Mouse (Mus musculus) heart, embryonic 14.5 days (tissue): Measurements from ENCODE around the gene Sgpp2. TPM values are rescaled to one million over a fixed set of nuclear protein-coding genes. Genes with fewer than 3 reads are reported as not detected.

Source experiments
- ATAC-seq: fragments of 200-750 bp; cut with Nextera tagmentation; 2 replicates; pipeline ENCODE4 v1.8.0; 2017; ENCODE audit warnings: low read depth, moderate TSS enrichment; ENCODE audit not compliant: insufficient number of reproducible peaks, insufficient read depth, low FRiP score
- H3K27ac ChIP-seq, 2 experiments: fragments of 200-500 bp in 1 of 2; fragments of 300-500 bp in 1 of 2; sonication (generic) in 1 of 2; replicated peaks in 1 of 2; 2 replicates each; pipeline ENCODE4 v1.5.1; 2012 to 2014; ENCODE audit warnings: low read depth in 2 of 2, low read length in 2 of 2, control low read depth in 1 of 2, mild to moderate bottlenecking in 1 of 2, mixed read lengths in 1 of 2; ENCODE audit not compliant: control insufficient read depth in 1 of 2, insufficient read depth in 1 of 2
- H3K27me3 ChIP-seq: fragments of 300-500 bp; sonication (generic); 2 replicates; pipeline ENCODE4 v1.6.1; 2014; ENCODE audit warnings: mild to moderate bottlenecking, low read length, control low read depth; ENCODE audit not compliant: control insufficient read depth, insufficient read depth
- H3K36me3 ChIP-seq: fragments of 300-500 bp; sonication (generic); 2 replicates; pipeline ENCODE4 v1.6.1; 2014; ENCODE audit warnings: mild to moderate bottlenecking, control low read depth, low read length, mixed read lengths; ENCODE audit not compliant: control insufficient read depth, insufficient read depth
- H3K4me1 ChIP-seq, 2 experiments: fragments of 200-500 bp in 1 of 2; fragments of 300-500 bp in 1 of 2; sonication (generic) in 1 of 2; 2 replicates each; pipeline ENCODE4 v1.6.1; 2012 to 2014; ENCODE audit warnings: low read length in 2 of 2, control low read depth in 1 of 2, mixed read lengths in 1 of 2; ENCODE audit not compliant: control insufficient read depth in 2 of 2, insufficient read depth in 2 of 2
- H3K4me2 ChIP-seq: fragments of 300-500 bp; sonication (generic); 2 replicates; pipeline ENCODE4 v1.6.1; 2014; ENCODE audit warnings: mild to moderate bottlenecking, low read length
- H3K4me3 ChIP-seq, 2 experiments: fragments of 200-500 bp in 1 of 2; fragments of 300-500 bp in 1 of 2; sonication (generic) in 1 of 2; 2 replicates each; pipeline ENCODE4 v1.5.1; 2012 to 2014; ENCODE audit warnings: low read length in 2 of 2, mild to moderate bottlenecking in 2 of 2, control low read depth in 1 of 2, low read depth in 1 of 2, moderate library complexity in 1 of 2; ENCODE audit not compliant: control insufficient read depth in 1 of 2, insufficient read depth in 1 of 2
- H3K9ac ChIP-seq: fragments of 300-500 bp; sonication (generic); 2 replicates; pipeline ENCODE4 v1.6.1; 2014; ENCODE audit warnings: mild to moderate bottlenecking, low read length
- H3K9me3 ChIP-seq: fragments of 300-500 bp; sonication (generic); 2 replicates; pipeline ENCODE4 v1.6.1; 2016; ENCODE audit warnings: low read length, control low read depth; ENCODE audit not compliant: control insufficient read depth
- WGBS: fragments of 180-500 bp; shearing (Covaris S2); extraction: QIAGEN DNeasy Blood & Tissue Kit; methylation state at CpG from one replicate; pipeline ENCODE4 v1.1.7; 2014; 5-methylcytosine and 5-hydroxymethylcytosine counted together
- polyA plus RNA-seq: library from polyadenylated mRNA; unstranded; fragments of >200 nt; fragmentation: Nextera tagmentation; extraction: Ambion mirVana; gene quantifications from 2 replicates; pipeline ENCODE4 v1.2.1, GENCODE M21; 2014

Sgpp2 gene
- polyA plus RNA-seq, 1 experiment from 2014 or later: 0.20 TPM

GRCm38 (mm10) chr1:78337726-78338125, 27.6 kb downstream of the Sgpp2 start:
- Histone ChIP-seq H3K4me1 (peaks cover 6 to 9% of the 10 kb centered on the region in 2 experiments), H3K27me3 (no peaks in the 10 kb centered on the region), H3K36me3 (no peaks in the 10 kb centered on the region), H3K9ac (no peak overlapping the region), H3K4me2 (no peak overlapping the region), H3K27ac (no peak overlapping the region), H3K4me3 (no peak overlapping the region), H3K9me3 (no peaks in the 10 kb centered on the region)
- WGBS: 73% methylated on average over 7 of the region's 7 CpGs
- no peak for ATAC-seq

GRCm38 (mm10) chr1:78338212-78338611, 28.1 kb downstream of the Sgpp2 start:
- H3K9ac ChIP-seq: no peak overlapping the region
- no peaks in the 10 kb centered on the region for H3K36me3 ChIP-seq
- no peaks in the 10 kb centered on the region for H3K9me3 ChIP-seq
- H3K27me3 ChIP-seq: no peaks in the 10 kb centered on the region
- H3K4me3 ChIP-seq: no peak overlapping the region
- peak; percentile 67; the same call in 1 of the 2 replicates for ATAC-seq
- 58% methylated on average over 9 of the region's 9 CpGs for WGBS
- H3K4me1 ChIP-seq: peaks cover 6 to 9% of the 10 kb centered on the region in 2 experiments
- no peak overlapping the region for H3K27ac ChIP-seq
- no peak overlapping the region for H3K4me2 ChIP-seq

- no peak overlapping the region for H3K4me2 ChIP-seq
- peaks cover 6 to 9% of the 10 kb centered on the region in 2 experiments for H3K4me1 ChIP-seq
- H3K9ac ChIP-seq: no peak overlapping the region
- H3K4me3 ChIP-seq: no peak overlapping the region
- no peaks in the 10 kb centered on the region for H3K36me3 ChIP-seq
- H3K27ac ChIP-seq: no peak overlapping the region
- no peaks in the 10 kb centered on the region for H3K9me3 ChIP-seq
- H3K27me3 ChIP-seq: no peaks in the 10 kb centered on the region
- ATAC-seq: no peak
- 14% methylated on average over 5 of the region's 5 CpGs for WGBS
Observed at GRCm38 (mm10) chr1:78339941-78340340, 29.8 kb downstream of the Sgpp2 start.

- ATAC-seq: no peak
Observed at GRCm38 (mm10) chr1:78340584-78340983, 30.4 kb downstream of the Sgpp2 start.

GRCm38 (mm10) chr1:78347317-78347806, 37.2 kb downstream of the Sgpp2 start:
- WGBS: 75% methylated on average over 12 of the region's 12 CpGs
- ATAC-seq: no peak
- H3K4me2 ChIP-seq: no peak overlapping the region

More at GRCm38 (mm10) chr1:78340584-78340983, 30.4 kb downstream of the Sgpp2 start:
- WGBS: 63% methylated on average over 5 of the region's 5 CpGs
- Histone ChIP-seq H3K4me3 (no peak overlapping the region), H3K9me3 (no peaks in the 10 kb centered on the region), H3K4me2 (no peak overlapping the region), H3K27me3 (no peaks in the 10 kb centered on the region), H3K27ac (no peak overlapping the region), H3K4me1 (peaks cover 6 to 9% of the 10 kb centered on the region in 2 experiments), H3K36me3 (no peaks in the 10 kb centered on the region), H3K9ac (no peak overlapping the region)

GRCm38 (mm10) chr1:78349219-78349618, 39.1 kb downstream of the Sgpp2 start:
- H3K4me3 ChIP-seq: no peak overlapping the region
- WGBS: 90% methylated on average over 1 of the region's 1 CpGs
- no peak for ATAC-seq
- H3K4me2 ChIP-seq: no peak overlapping the region
- no peak overlapping the region for H3K9ac ChIP-seq
- no peaks in the 10 kb centered on the region for H3K27me3 ChIP-seq
- peaks cover 2 to 3% of the 10 kb centered on the region in 2 experiments; a peak in 2 of 4 replicates for H3K4me1 ChIP-seq
- H3K36me3 ChIP-seq: no peaks in the 10 kb centered on the region
- H3K27ac ChIP-seq: no peak overlapping the region
- no peaks in the 10 kb centered on the region for H3K9me3 ChIP-seq

More at GRCm38 (mm10) chr1:78347317-78347806, 37.2 kb downstream of the Sgpp2 start:
- Histone ChIP-seq H3K9ac (no peak overlapping the region), H3K27ac (no peak overlapping the region), H3K9me3 (no peaks in the 10 kb centered on the region), H3K27me3 (no peaks in the 10 kb centered on the region), H3K4me3 (no peak overlapping the region), H3K36me3 (no peaks in the 10 kb centered on the region), H3K4me1 (peaks cover 2 to 3% of the 10 kb centered on the region in 2 experiments; a peak in 2 of 4 replicates)

GRCm38 (mm10) chr1:78353254-78353653, 43.1 kb downstream of the Sgpp2 start:
- Histone ChIP-seq H3K4me1 (peaks cover 9 to 20% of the 10 kb centered on the region in 2 experiments), H3K4me2 (no peak overlapping the region), H3K27me3 (no peaks in the 10 kb centered on the region), H3K9me3 (no peaks in the 10 kb centered on the region), H3K9ac (no peak overlapping the region), H3K36me3 (no peaks in the 10 kb centered on the region), H3K27ac (no peak overlapping the region), H3K4me3 (no peak overlapping the region)
- 96% methylated on average over 1 of the region's 1 CpGs for WGBS
- ATAC-seq: no peak

GRCm38 (mm10) chr1:78355123-78355522, 45.0 kb downstream of the Sgpp2 start:
- H3K4me2 ChIP-seq: no peak overlapping the region
- ATAC-seq: no peak
- H3K27me3 ChIP-seq: no peaks in the 10 kb centered on the region
- H3K27ac ChIP-seq: peak overlapping the region; percentile 66 to 73; a peak in 3 of 4 replicates
- no peaks in the 10 kb centered on the region for H3K9me3 ChIP-seq
- no peak overlapping the region for H3K9ac ChIP-seq
- WGBS: 6% methylated on average over 4 of the region's 4 CpGs
- H3K36me3 ChIP-seq: no peaks in the 10 kb centered on the region
- H3K4me3 ChIP-seq: no peak overlapping the region
- peaks cover 9 to 20% of the 10 kb centered on the region in 2 experiments for H3K4me1 ChIP-seq
